Mouse (Mus musculus): ENCODE results near the gene Cd276.
A peak's percentile ranks its signal among the peaks of the same experiment; 100 is the strongest.

- TF ChIP-seq CTCF (IDR thresholded peaks at IDR 0.05) = peak; percentile 73
- no peak for TF ChIP-seq EP300 (IDR thresholded peaks at IDR 0.05)
Observed at GRCm38 (mm10) chr9:58535447-58536134, 19.6 kb downstream of the Cd276 start.

All from lung, postnatal 0 days (tissue).